Mouse (Mus musculus): ENCODE data around the gene Zmynd12. TPM values are rescaled to one million over a fixed set of nuclear protein-coding genes. Genes with fewer than 3 reads are reported as not detected.

Gene Zmynd12
- total RNA-seq, 2 experiments from 2014 or later = 0.26 to 0.40 TPM

DNA sequence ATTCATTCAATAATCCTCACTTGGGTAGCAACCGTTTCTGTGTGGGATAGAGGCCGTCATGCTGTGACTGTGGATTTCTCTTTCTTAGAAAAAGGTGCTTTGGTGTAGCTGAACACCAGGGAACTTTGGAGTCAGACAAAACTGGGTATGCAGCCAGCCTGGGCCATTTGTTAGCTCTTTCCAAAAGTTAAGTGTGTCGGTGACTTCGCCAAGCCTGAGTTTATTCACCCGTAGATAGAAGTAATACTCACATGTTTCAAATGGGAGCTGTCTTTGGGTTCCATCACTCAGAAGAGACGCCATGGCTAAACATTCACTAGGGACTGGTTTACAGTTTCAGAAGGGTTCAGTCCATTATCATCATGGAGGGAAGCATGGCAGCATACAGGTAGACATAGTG lies 24.6 kb downstream of the Zmynd12 start:
- intact Hi-C loops (cut with DNase I) = no loop called here
- no peak for DNase-seq

GRCm38 (mm10) chr4:119447786-119448185 lies 25.2 kb downstream of the Zmynd12 start:
- DNase-seq = no peak
- intact Hi-C loops (cut with DNase I) = no loop called here

DNA sequence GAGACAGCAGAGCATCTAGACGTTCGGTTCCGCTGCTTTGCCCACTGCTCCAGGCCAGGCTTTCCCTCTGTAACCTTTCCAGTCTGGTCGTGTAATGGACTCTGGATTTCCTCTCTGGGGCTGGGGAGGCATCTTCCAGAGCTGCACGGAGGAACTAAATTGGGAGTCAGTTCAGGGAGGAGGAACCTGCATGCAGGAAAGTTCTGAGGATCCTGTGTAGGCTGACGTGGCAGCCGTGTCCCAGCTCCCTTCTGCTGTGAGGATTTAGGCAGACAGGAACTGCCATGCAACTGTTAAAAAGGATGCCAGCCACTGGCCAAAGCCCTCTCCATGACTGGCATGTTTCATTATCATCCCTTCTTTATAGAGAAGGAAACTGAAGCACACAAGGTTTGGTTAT lies 27.8 kb downstream of the Zmynd12 start:
- intact Hi-C loops (cut with DNase I) = no loop called here
- DNase-seq = no peak

DNA sequence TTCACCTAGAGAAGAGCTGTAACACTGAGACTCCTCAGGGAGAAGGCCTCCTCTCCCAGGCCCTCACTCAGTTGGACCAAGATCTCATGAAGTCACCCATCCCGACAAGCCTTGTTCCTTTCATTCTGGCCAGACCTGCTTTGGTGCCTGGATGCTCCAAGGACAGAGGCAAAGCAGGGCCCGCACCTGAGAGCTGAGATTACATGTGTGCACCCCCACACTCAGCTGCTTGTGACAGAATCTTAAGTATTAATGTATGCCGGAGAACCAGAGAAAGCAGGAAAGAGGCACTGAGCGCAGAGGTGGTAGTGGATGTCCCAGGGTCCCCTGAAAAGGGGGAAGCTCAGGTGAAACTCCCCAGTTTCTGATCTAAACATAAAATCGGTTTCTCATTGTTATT lies 30.5 kb downstream of the Zmynd12 start:
- DNase-seq = no peak
- intact Hi-C loops (cut with DNase I) = no loop called here

GRCm38 (mm10) chr4:119453533-119453932 lies 30.9 kb downstream of the Zmynd12 start:
- DNase-seq = peak; percentile 21
- intact Hi-C loops (cut with DNase I) = no loop called here

- intact Hi-C loops (cut with DNase I) = no loop called here
- peak; percentile 57 for DNase-seq
These were observed 37.7 kb downstream of the Zmynd12 start for GRCm38 (mm10) chr4:119460296-119460695.

- intact Hi-C loops (cut with DNase I) = no loop called here
- DNase-seq = peak; percentile 82
These were observed 38.1 kb downstream of the Zmynd12 start for GRCm38 (mm10) chr4:119460728-119461141.

DNA sequence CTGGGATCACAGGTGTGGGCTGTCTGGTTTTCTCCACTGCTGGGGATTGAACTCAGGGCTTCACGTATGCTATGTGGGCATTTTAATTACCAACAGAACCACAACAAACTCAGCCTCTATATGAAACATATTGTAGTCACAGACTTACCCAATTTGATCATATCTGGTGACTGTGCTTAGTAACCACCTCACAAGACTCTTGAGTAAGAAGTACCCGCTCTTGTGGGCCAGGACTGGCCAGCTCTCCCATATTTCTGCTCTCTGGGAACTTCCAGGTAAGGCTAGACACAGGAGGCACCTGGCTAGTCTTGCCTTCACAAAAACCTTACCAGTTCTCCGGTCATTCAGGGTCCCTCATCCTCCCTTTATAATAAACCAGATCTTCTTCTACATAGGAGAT lies 39.8 kb downstream of the Zmynd12 start:
- intact Hi-C loops (cut with DNase I) = no loop called here
- no peak for DNase-seq

GRCm38 (mm10) chr4:119462858-119463755 lies 40.5 kb downstream of the Zmynd12 start:
- intact Hi-C loops (cut with DNase I) = no loop called here
- DNase-seq = peak; percentile 96

DNA sequence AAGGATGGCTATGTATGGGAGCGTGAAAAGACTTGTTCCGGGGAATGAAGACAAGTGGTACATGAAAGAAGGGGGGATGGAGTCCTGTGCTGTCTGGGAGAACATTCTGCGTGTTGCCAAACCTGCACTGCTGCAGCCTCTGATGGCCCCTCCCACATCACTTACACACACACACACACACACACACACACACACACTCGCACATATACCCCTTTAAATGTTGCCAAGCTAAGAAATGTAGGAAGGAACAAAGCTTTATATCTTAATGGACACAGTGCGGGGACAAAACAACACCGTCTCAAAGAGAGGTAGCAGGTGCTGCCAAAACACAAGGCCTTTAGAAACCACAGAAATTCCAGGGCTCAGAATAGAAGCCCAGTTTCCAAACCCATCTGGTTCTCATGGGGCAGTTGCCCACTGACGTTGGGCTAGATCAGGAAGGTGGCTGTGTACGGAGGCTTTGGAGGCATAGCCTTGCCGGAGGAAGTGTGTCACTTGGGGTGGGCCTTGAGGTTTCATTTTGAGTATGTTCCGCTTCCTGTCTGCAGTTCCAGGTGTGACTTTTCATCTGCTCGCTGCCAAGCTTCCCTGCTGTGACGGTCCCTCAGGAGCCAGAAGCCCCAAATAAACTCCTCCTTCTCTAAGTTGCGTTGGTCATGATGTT lies 41.3 kb downstream of the Zmynd12 start:
- no peak for DNase-seq
- intact Hi-C loops (cut with DNase I) = no loop called here

DNA sequence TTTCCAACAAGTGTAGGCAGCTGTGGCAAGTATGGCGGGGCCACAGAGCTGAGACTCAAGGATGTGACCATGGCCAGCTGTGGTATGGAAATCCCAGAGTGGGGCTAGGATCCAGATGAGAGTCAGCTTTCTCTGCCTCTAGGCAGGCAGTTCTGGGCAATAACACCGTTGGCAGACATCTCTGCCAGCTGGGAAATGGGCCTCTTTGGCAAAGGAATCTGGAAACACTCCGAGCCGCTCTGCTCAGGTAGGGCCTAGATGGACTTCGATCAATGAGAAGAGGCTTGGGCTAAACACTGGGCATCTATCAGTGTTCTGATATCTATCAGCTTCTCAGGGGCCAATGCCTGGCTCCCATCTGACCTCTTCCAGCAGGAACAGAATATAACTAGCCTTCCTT lies 43.2 kb downstream of the Zmynd12 start:
- no peak for DNase-seq
- intact Hi-C loops (cut with DNase I) = no loop called here

DNA sequence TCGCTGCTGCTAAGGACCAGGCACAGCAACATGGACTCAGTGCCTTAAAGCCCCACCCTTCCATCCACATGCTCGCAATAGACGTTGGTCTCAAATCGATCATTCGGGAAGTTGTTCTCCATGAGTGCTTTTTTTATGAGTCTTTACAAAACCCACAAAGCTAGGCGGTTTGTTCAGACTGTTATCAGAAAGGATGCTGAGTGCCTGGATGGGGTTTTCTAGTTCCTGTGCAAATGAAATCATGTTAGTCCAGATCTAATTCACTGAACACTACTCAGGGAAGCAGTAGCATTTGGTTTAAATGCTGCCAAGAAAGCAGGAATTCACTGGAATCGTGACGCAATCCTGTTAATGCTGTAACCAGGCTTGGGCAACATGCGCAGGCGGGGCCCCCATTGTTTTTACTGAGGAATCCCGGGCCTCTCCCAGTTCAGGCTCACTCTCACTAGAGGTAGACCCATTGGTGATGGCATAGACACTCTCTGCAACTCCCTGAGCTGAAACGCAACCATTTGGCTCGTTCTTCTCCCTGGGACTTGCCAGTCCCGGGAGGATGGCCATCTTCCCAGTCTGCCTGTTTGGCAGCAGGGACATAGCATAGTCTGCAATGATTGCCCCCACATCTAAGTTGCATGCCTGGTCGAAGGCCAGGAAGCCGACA lies 45.2 kb downstream of the Zmynd12 start:
- peak; percentile 63 for DNase-seq
- intact Hi-C loops (cut with DNase I) = no loop called here

- DNase-seq = no peak
- intact Hi-C loops (cut with DNase I) = no loop called here
These were observed 49.9 kb downstream of the Zmynd12 start for GRCm38 (mm10) chr4:119472545-119472944.

- no peak for DNase-seq
- intact Hi-C loops (cut with DNase I) = no loop called here
These were observed 50.5 kb downstream of the Zmynd12 start for GRCm38 (mm10) chr4:119473150-119473549.

GRCm38 (mm10) chr4:119483051-119483450 lies 60.4 kb downstream of the Zmynd12 start:
- intact Hi-C loops (cut with DNase I) = no loop called here
- no peak for DNase-seq

- no peak for DNase-seq
- intact Hi-C loops (cut with DNase I) = no loop called here
These were observed 62.3 kb downstream of the Zmynd12 start for GRCm38 (mm10) chr4:119484882-119485281.

- DNase-seq = peak; percentile 50
- intact Hi-C loops (cut with DNase I) = no loop called here
These were observed 67.1 kb downstream of the Zmynd12 start for GRCm38 (mm10) chr4:119489666-119490065.

DNA sequence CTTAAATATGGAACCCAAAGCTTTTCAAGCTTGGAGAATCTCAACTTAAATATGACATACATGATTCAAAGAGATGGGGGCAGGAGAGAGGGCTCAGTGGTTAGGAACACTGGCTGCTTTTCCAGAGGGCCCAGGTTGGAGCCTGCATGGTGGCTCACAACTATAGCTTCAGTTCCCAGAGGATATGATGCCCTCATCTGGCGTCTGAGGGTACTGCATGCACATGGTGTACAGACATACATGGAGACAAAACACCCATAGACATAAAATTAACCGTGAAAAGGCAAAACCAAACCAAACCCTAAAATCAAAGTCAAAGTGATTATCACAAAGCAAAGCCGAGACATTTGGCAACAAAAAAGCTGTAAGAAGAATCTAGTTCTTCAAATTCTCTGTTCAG lies 68.2 kb downstream of the Zmynd12 start:
- peak; percentile 76 for DNase-seq
- intact Hi-C loops (cut with DNase I) = no loop called here

DNA sequence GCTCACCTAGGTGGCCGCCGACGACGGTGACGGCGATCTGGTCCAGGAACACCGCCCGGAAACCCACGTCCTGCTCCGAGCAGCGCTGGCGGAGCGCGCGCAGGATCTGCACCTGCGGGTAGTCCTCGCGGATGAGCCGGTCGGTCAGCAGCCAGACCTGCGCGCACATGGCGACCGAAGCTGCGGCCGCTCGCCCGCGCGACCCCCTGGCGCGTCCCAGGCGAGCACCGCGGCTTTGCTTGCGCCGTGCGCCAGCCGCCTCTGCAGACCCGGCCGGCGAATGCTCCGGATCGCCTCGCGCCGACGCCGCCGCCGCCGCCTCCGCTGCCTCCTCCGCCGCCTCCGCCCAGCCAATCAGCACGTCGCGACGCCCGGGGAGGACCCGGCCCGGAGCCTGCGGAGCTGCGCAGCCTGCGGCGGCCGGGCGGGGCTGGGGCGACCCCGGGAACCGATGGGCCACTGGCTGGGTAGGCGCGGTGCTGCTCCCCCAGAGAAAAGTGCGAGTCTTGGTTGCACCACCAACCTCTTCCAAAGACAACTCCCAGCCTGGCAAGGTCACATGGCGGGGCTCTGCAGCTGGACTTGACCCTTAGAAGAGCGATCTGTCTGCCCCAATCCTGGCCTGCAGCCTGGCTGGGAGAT lies 69.8 kb downstream of the Zmynd12 start, which contains the start of gene Rimkla:
Rimkla (minus strand) TSS at position 338 of the 642 bp plus-strand sequence.
- intact Hi-C loops (cut with DNase I) = no loop called here
- peak; percentile 71 for DNase-seq

DNA sequence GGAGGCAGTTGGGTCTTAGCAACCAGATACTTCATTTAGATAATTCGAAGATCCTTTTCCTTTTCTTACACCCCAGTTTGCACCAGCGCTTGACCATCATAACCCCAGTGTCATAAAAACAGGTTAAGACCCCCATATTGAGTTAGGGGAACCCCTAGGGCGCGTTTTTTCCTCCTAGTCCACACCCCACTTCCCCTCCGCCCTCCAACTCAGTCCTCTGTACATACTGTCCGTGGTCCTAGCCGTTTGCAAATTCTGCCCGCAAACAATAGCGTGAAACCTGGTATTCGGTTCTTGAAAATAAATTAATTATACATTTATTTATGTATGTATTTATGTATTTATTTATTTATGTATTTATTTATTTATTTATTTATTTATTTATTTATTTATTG lies 70.3 kb downstream of the Zmynd12 start:
- DNase-seq = no peak
- intact Hi-C loops (cut with DNase I) = no loop called here

DNA sequence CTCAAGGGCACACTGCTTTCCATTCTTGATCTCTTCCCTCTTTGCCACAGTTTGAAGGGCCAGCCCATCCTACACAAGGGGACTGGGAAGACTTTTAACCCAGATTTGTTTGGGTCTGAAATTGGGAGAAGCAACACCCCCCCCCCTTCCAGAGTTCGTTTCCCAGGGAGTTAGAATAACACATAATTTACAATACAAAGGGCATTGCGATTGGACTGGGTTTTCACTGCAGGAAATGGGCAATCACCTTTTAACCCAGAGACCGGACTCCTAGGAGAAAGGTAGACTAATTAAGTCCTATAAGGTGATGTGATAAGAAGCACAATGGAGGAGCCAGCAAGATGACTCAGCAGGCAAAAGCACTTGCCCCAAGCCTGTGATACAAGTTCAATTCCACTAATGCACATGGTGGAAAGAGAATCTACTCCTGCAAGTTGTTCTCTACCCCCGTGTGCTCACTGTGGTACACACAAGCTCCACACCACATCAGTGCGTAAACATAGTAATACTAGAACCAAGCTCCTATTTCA lies 75.8 kb downstream of the Zmynd12 start:
- intact Hi-C loops (cut with DNase I) = no loop called here
- DNase-seq = no peak
